Mouse (Mus musculus): ENCODE measurements around the gene Scarb1.

DNA sequence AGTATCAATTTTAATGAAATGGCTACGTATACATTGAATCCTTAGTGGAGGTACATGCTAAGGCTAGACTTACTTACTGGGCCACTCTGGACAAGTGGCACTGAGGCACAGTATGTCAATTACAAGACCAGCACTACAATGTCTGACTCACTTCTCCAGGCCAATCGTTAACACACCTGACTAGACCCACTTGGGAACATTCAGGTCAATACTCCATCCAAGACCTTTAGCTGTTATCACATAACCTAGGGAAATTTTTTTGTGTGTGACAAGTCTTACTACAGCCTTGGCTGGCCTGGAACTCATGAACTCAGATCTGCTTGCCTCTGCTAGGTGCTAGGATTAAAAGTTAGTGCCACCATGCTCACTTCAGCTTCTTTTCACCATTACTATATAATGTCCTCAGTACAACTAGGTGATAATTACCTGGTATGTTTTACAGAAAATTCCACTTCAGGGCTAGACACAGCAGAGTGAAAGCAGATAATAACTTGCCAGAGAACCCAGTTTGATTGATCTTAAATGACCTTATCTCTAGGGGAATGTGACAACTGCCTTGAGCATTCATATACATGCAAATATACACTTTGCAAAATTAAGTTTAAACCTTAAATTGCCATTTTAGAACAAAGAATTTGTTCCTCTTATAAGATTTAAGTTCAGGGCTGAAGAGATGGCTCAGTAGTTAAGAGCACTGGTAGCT is 43.8 kb upstream of the Scarb1 start:
- TF ChIP-seq CTCF (IDR thresholded peaks at IDR 0.05; ENCODE audit: borderline replicate concordance, extremely low read depth, insufficient read depth, insufficient read length) (no peak), POLR2A (IDR thresholded peaks at IDR 0.05; ENCODE audit: borderline replicate concordance, extremely low read depth, insufficient read depth, insufficient read length, poor library complexity, severe bottlenecking) (no peak)
